Mouse (Mus musculus): ENCODE measurements around the gene St14. TPM values are rescaled to one million over a fixed set of nuclear protein-coding genes. Genes with fewer than 3 reads are reported as not detected.

Gene St14
- polyA plus RNA-seq, 1 experiment = 12.9 TPM

- H3K27ac ChIP-seq (ENCODE audit: insufficient read depth, low read length) = no peak overlapping the region
- 25% methylated on average over 12 of the region's 12 CpGs for WGBS
- no peak for TF ChIP-seq CTCF (IDR thresholded peaks at IDR 0.05; ENCODE audit: extremely low read depth, insufficient read depth, insufficient read length, insufficient replicate concordance)
- TF ChIP-seq POLR2A (IDR thresholded peaks at IDR 0.05; ENCODE audit: low read depth, low read length) = no peak
- H3K27me3 ChIP-seq (ENCODE audit: control insufficient read depth, insufficient read depth, low read length) = 0 out of 2 replicates have a peak, but pooled peaks cover 2% of the 10 kb centered on the region
- no peak for DNase-seq (ENCODE audit: low read depth in 1 of 2, low spot score in 2 of 2)
- no peaks in the 10 kb centered on the region for H3K36me3 ChIP-seq (ENCODE audit: control insufficient read depth, insufficient read depth, low read length)
- H3K4me3 ChIP-seq (ENCODE audit: extremely low read depth, insufficient read depth, insufficient read length) = no peak overlapping the region
- H3K4me1 ChIP-seq (ENCODE audit: control insufficient read depth, insufficient read depth, insufficient read length) = peaks cover 9% of the 10 kb centered on the region
These were observed 3.7 kb downstream of the St14 start for GRCm38 (mm10) chr9:31127876-31128465.

- H3K27me3 ChIP-seq (ENCODE audit: control insufficient read depth, insufficient read depth, low read length) = no peaks in the 10 kb centered on the region
- H3K4me1 ChIP-seq (ENCODE audit: control insufficient read depth, insufficient read depth, insufficient read length) = peaks cover 3% of the 10 kb centered on the region
- no peak overlapping the region for H3K4me3 ChIP-seq (ENCODE audit: extremely low read depth, insufficient read depth, insufficient read length)
- no peak for DNase-seq (ENCODE audit: low read depth in 1 of 2, low spot score in 2 of 2)
- no peak overlapping the region for H3K27ac ChIP-seq (ENCODE audit: insufficient read depth, low read length)
- H3K36me3 ChIP-seq (ENCODE audit: control insufficient read depth, insufficient read depth, low read length) = no peaks in the 10 kb centered on the region
- WGBS = 93% methylated on average over 7 of the region's 7 CpGs
- TF ChIP-seq CTCF (IDR thresholded peaks at IDR 0.05; ENCODE audit: extremely low read depth, insufficient read depth, insufficient read length, insufficient replicate concordance) = no peak
- no peak for TF ChIP-seq POLR2A (IDR thresholded peaks at IDR 0.05; ENCODE audit: low read depth, low read length)
These were observed 5.6 kb downstream of the St14 start for GRCm38 (mm10) chr9:31126079-31126478.

GRCm38 (mm10) chr9:31122464-31123030, 9.1 kb downstream of the St14 start:
- Histone ChIP-seq H3K4me3 (ENCODE audit: extremely low read depth, insufficient read depth, insufficient read length) (no peak overlapping the region), H3K27me3 (ENCODE audit: control insufficient read depth, insufficient read depth, low read length) (no peaks in the 10 kb centered on the region), H3K4me1 (ENCODE audit: control insufficient read depth, insufficient read depth, insufficient read length) (peaks cover 11% of the 10 kb centered on the region; the same call in 1 of the 2 replicates), H3K27ac (ENCODE audit: insufficient read depth, low read length) (no peak overlapping the region), H3K36me3 (ENCODE audit: control insufficient read depth, insufficient read depth, low read length) (no peaks in the 10 kb centered on the region)
- no peak for TF ChIP-seq CTCF (IDR thresholded peaks at IDR 0.05; ENCODE audit: extremely low read depth, insufficient read depth, insufficient read length, insufficient replicate concordance)
- TF ChIP-seq POLR2A (IDR thresholded peaks at IDR 0.05; ENCODE audit: low read depth, low read length) = no peak
- no peak for DNase-seq (ENCODE audit: low read depth in 1 of 2, low spot score in 2 of 2)
- 89% methylated on average over 13 of the region's 13 CpGs for WGBS

DNA sequence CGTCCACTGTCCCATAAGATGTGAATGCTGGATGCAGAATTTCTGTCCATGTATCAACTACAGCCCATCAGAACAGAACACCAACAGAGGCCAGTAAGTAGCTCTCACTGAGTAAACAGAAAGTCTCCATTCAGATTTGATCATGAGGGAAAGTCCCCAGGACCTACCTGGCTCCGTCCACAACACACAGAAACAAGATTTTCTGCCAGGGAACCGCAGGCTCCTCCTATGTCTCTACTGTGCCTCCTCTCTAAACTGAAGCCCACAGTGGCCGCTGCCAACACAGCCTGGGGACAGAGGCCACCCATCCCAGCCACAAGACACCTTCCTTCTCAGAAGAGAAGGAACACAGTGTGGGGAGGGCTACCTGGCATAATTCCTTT, 11.1 kb downstream of the St14 start:
- Histone ChIP-seq H3K27me3 (ENCODE audit: control insufficient read depth, insufficient read depth, low read length) (no peaks in the 10 kb centered on the region), H3K36me3 (ENCODE audit: control insufficient read depth, insufficient read depth, low read length) (no peaks in the 10 kb centered on the region), H3K4me3 (ENCODE audit: extremely low read depth, insufficient read depth, insufficient read length) (no peak overlapping the region), H3K27ac (ENCODE audit: insufficient read depth, low read length) (no peak overlapping the region), H3K4me1 (ENCODE audit: control insufficient read depth, insufficient read depth, insufficient read length) (peaks cover 11% of the 10 kb centered on the region; the same call in 1 of the 2 replicates)
- WGBS = 63% methylated on average over 4 of the region's 4 CpGs
- TF ChIP-seq CTCF (IDR thresholded peaks at IDR 0.05; ENCODE audit: extremely low read depth, insufficient read depth, insufficient read length, insufficient replicate concordance) (no peak), POLR2A (IDR thresholded peaks at IDR 0.05; ENCODE audit: low read depth, low read length) (no peak)
- DNase-seq (ENCODE audit: low read depth in 1 of 2, low spot score in 2 of 2) = no peak

GRCm38 (mm10) chr9:31119882-31120532, 11.6 kb downstream of the St14 start:
- no peak for DNase-seq (ENCODE audit: low read depth in 1 of 2, low spot score in 2 of 2)
- TF ChIP-seq POLR2A (IDR thresholded peaks at IDR 0.05; ENCODE audit: low read depth, low read length) (no peak), CTCF (IDR thresholded peaks at IDR 0.05; ENCODE audit: extremely low read depth, insufficient read depth, insufficient read length, insufficient replicate concordance) (no peak)
- no peaks in the 10 kb centered on the region for H3K36me3 ChIP-seq (ENCODE audit: control insufficient read depth, insufficient read depth, low read length)
- WGBS = 64% methylated on average over 11 of the region's 11 CpGs
- peaks cover 11% of the 10 kb centered on the region; the same call in 1 of the 2 replicates for H3K4me1 ChIP-seq (ENCODE audit: control insufficient read depth, insufficient read depth, insufficient read length)
- no peaks in the 10 kb centered on the region for H3K27me3 ChIP-seq (ENCODE audit: control insufficient read depth, insufficient read depth, low read length)
- H3K27ac ChIP-seq (ENCODE audit: insufficient read depth, low read length) = no peak overlapping the region
- no peak overlapping the region for H3K4me3 ChIP-seq (ENCODE audit: extremely low read depth, insufficient read depth, insufficient read length)

GRCm38 (mm10) chr9:31119405-31119804, 12.2 kb downstream of the St14 start:
- H3K27ac ChIP-seq (ENCODE audit: insufficient read depth, low read length) = no peak overlapping the region
- WGBS = 64% methylated on average over 5 of the region's 5 CpGs
- H3K4me1 ChIP-seq (ENCODE audit: control insufficient read depth, insufficient read depth, insufficient read length) = peaks cover 11% of the 10 kb centered on the region; the same call in 1 of the 2 replicates
- TF ChIP-seq CTCF (IDR thresholded peaks at IDR 0.05; ENCODE audit: extremely low read depth, insufficient read depth, insufficient read length, insufficient replicate concordance) (no peak), POLR2A (IDR thresholded peaks at IDR 0.05; ENCODE audit: low read depth, low read length) (no peak)
- no peak overlapping the region for H3K4me3 ChIP-seq (ENCODE audit: extremely low read depth, insufficient read depth, insufficient read length)
- no peaks in the 10 kb centered on the region for H3K36me3 ChIP-seq (ENCODE audit: control insufficient read depth, insufficient read depth, low read length)
- DNase-seq (ENCODE audit: low read depth in 1 of 2, low spot score in 2 of 2) = no peak
- H3K27me3 ChIP-seq (ENCODE audit: control insufficient read depth, insufficient read depth, low read length) = no peaks in the 10 kb centered on the region
